Mouse (Mus musculus): ENCODE results near the gene Dgka.
"Not testable (repeated sequence)": the region's sequence is repeated elsewhere in the genome, so short reads cannot be mapped to it uniquely, and the experiment has no call there.

Gene Dgka

DNA sequence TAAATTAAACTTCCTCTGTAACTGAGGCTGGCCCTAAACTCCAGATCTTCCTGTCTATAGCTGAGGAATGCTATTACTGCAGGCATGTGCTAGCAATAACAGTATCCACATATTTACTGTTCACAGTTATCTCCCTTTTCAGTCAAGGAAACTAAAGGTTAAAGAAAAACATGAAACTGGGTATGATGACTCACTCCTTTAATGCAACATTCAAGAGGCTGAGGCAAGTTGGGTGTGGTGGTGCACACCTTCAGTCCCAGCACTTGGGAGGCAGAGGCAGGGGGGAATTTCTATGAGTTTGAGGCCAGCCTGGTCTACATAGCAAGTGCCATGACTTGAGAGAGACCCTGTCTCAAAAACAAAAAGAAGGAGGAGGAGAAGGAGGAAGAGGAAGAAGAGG lies 12.7 kb downstream of the Dgka start:
- DNase-seq (ENCODE audit: low spot score in 2 of 2): no peak

DNA sequence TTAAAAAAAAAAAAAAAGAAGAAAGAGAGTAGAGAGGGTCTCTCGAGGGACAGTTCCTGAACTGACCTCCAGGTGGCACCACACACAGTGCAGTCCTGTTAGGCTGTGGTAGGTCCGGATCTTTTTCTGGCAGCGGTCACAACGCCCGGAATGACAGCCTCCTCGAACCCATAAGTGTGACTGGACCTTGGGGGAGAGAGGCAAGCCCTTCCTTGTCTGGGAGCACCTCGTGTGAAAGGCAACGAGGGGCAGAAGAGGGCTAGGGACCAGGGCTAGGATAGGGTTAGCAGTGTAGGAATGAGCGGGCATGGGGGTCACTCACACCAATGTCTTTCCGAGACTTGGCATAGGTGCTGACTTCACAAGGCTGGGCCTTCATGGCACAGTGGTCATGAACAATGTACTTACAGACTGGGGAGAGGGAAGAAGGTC lies 13.6 kb downstream of the Dgka start:
- DNase-seq (ENCODE audit: low spot score in 2 of 2): peak; percentile 74 to 89

- no peak for DNase-seq (ENCODE audit: low spot score in 2 of 2)
Measured at GRCm38 (mm10) chr10:128728059-128728458, 16.6 kb downstream of the Dgka start.

GRCm38 (mm10) chr10:128725466-128725865 lies 19.2 kb downstream of the Dgka start:
- DNase-seq (ENCODE audit: low spot score in 2 of 2): not testable (repeated sequence)

DNA sequence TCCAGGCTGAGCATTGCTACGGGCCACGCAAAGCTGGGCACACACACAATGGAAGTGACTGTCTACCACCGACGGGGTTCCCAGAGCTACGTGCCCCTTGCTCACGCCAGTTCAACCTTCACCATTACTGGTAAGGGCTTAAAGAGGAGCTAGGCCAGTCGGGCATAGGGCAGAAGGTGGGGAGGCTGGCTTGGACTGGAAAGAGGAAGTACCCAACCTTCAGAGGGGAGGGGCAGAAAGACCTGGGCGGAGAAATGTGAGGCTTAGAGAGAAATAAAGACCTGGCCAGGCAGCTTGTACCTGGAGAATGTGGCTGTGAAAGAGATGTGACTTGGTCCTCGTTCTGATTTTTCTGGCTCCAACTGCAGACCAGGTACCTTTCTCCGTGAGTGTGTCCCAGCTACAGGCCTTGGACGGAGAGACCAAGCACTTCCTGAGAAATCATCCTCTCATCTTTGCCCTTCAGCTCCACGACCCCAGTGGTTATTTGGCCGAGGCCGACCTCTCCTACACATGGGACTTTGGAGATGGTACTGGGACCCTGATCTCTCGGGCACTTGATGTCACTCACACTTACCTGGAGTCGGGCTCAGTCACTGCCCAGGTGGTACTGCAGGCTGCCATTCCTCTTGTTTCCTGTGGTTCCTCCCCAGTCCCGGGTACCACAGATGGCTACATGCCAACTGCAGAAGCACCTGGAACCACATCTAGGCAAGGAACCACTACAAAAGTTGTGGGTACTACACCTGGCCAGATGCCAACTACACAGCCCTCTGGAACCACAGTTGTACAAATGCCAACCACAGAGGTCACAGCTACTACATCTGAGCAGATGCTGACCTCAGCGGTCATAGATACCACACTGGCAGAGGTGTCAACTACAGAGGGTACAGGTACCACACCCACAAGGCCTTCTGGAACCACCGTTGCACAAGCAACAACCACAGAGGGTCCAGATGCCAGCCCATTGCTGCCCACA lies 28.8 kb downstream of the Dgka start:
- peak; percentile 35 to 76 for DNase-seq (ENCODE audit: low spot score in 2 of 2)

DNA sequence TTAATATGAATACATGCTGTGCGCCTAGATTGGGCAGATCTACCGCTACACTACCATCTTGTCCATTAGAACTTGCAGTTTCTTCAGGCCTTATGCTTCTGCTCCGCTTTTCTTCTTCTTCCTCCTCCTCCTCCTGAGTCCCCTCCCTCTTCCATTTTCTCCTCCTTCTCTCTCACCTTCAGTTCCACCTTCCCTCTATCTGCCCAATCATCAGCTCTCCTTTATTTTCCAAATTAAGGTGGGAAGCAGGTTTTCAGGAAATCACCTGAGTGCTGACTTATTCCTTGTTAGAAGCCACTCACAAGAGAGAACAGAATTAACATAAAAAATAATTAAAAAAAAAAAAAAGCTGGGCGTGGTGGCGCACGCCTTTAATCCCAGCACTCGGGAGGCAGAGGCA lies 33.3 kb downstream of the Dgka start:
- DNase-seq (ENCODE audit: low spot score in 2 of 2): not testable (repeated sequence)

GRCm38 (mm10) chr10:128705317-128705693 lies 39.4 kb downstream of the Dgka start:
- DNase-seq (ENCODE audit: low spot score in 2 of 2): peak in 1 of 2 experiments; percentile 70

DNA sequence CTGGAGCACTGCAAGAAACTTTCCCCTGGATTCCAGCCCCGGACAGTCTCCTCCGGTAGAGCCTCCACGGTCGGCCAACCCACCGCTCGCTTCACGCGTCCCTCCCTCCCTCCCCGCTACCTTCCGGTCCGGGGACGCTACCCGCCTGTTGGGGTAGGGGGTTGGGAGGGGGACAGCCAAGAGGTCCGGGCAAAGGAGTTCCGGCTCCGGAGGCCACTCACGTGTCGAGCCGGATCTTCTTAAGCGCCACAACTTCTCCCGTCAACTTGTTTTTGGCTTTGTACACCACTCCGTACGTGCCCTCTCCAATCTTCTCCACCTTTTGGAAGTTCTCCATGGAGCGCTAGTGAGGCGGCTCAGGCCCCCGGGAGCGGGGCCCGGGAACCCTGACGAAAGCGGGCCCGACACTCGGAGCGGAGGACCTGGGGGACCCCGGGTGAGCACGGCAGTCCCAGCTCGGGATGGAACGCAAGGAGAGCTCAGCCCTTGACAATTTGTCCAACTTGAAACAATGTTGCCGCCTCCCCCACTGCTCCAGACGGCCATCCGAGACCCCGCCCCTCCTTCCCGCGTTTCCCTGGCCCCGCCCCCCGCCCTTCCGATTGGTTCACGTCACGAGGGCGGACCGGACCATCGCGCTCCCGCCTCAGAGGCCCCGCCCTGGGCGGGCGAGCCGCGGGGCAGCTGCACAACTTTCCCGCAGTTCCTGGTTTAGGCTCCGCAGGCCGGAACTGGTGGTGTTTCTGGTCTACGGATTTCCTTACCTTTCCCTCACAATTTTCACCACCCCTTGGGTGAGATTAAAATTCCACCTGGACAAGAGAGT lies 40.0 kb downstream of the Dgka start, which contains the start of gene Cdk2:
TSS of gene Cdk2 (minus strand) at position 541 of the 826 bp plus-strand sequence.
- DNase-seq (ENCODE audit: low spot score in 2 of 2): peak; percentile 93 to 96

DNA sequence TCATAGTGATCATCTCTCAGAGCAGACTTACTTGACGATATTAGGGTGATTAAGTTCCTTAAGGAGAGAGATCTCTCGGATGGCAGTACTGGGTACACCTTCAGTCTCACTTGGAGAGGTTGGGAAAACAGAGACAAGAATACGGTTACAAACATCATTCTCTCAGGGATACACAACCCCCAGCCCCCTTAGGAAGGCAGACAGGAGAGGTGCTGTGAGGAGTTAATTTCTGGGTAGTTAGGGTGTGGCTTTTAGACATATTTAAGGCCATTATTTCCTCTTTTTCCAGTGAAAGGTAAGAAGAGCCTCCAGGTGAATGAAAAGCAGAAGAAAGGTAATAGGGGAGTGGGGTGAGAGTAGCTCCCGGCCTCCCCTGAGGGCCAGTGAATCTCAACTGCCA lies 40.8 kb downstream of the Dgka start, which contains the start of gene Pmel:
TSS of gene Pmel (plus strand) at position 301 of the 400 bp plus-strand sequence.
- no peak for DNase-seq (ENCODE audit: low spot score in 2 of 2)

DNA sequence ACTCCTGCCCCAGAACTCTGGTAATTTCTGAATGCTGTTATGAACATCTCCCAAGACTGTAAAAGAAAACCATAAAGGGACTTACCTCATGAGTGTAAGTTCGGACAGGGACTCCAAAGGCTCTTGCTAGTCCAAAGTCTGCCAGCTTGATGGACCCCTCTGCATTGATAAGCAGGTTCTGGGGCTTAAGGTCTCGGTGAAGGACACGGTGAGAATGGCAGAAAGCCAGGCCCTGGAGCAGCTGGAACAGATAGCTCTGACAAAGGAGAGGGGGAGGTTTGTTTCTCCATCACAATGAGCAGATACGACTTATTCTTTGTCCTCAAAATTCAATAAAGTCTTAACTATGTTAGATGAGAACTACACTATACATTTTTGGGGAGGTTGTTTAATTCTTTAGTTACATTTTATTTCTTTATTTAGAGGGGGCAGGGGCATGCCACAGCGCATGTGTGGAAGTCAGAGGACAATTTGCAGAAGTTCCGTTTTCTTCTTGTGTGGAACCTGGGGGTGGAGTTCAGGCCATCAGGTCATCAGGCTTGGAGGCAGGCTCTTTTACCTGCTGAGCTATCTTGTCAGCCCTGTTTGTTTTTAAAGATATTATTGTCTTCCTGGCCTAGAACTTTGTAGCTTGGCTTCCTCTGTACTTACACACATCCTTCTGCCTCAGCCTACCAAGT lies 42.2 kb downstream of the Dgka start:
- no peak for DNase-seq (ENCODE audit: low spot score in 2 of 2)

GRCm38 (mm10) chr10:128700712-128701111 lies 43.9 kb downstream of the Dgka start:
- no peak for DNase-seq (ENCODE audit: low spot score in 2 of 2)

GRCm38 (mm10) chr10:128699611-128700010 lies 45.0 kb downstream of the Dgka start:
- DNase-seq (ENCODE audit: low spot score in 2 of 2): no peak

DNA sequence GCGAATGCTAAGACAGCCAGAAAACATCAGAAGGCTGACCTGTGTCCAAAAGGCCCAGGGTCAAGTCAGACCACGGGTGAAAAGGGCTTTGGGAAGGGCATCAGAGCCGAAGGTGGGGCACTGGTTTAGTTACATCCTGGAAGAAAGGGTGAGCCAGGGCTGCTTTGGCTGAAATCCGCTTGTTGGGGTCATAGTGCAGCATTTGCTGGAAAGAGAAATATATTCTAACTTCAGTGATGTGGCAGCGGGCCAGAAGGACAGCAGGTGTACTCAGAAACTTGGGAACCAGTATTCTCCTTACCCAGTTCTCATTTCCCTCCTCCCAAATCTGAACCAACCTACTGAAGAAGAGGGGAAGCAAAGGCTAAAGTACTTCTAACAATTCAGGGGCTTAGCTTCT lies 45.6 kb downstream of the Dgka start:
- no peak for DNase-seq (ENCODE audit: low spot score in 2 of 2)

DNA sequence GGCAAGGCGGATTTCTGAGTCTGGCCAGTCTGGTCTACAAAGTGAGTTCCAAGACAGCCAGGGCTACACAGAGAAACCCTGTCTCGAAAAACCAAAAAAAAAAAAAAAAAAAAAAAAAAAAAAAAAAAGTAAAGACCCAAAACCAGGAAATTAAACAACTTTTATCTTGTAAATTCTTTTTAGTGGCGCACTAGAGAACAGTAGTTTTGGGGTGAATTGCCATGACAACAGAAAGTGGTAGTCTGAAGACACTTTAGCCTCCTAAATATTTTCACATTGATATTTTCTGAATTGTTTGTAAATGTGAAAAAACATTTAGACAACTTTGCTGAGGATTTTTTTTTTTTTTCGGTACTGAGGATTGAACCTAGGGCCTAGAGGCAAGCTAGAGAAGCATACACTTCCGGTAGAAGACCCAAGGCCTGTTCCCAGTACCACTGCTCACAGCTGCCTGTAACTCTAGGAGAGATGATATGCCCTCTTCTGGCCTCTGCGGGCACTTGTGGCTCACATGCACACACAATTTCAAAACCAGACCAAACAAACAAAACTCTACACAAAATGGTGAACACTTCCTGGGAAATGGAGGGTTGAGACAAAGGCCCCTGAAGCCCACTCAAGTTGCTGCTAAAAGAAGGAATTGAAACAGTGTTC lies 47.5 kb downstream of the Dgka start:
- DNase-seq (ENCODE audit: low spot score in 2 of 2): no peak

DNA sequence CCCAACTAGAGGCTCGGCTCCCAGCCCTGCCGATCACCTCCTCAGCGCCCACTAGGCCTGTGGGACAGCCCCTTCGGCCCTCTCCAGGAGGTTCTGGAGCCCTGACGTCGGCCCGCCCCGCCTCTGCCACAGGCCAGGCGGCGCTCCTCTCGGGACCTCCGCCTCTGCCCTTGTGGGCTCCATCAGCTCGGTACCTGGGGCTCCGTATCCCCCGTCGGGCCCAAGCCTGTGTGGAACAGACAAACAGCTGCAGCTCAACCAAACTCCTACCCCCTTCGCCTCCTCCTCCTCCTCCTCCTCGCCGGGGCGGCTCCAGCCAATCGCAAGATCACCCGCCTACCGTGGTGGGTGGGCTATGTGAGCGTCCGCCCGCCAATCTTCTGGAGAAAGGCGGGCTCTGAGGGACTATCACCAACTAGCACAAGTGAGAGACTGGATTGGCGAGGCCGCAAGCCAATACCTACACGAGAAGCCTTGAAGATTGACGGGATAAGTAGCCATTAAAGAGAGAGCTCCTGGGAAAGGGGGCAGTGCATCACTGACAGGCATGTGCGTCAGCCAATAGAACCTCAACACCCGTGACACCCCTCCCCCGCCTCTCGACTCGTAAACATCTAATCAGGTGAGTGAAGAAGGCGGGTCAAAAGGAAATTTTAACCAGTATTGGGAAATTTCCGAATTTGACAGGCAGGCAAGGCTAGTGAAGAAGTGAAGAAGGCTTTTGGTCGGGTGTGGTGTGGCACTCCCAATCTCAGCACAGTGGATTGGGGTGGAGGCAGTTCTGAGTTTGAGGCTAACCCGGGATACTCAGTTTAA lies 48.5 kb downstream of the Dgka start, which contains the start of gene Rab5b:
TSS of gene Rab5b (minus strand) at position 273 of the 816 bp plus-strand sequence.
- DNase-seq (ENCODE audit: low spot score in 2 of 2): peak; percentile 94 to 96

DNA sequence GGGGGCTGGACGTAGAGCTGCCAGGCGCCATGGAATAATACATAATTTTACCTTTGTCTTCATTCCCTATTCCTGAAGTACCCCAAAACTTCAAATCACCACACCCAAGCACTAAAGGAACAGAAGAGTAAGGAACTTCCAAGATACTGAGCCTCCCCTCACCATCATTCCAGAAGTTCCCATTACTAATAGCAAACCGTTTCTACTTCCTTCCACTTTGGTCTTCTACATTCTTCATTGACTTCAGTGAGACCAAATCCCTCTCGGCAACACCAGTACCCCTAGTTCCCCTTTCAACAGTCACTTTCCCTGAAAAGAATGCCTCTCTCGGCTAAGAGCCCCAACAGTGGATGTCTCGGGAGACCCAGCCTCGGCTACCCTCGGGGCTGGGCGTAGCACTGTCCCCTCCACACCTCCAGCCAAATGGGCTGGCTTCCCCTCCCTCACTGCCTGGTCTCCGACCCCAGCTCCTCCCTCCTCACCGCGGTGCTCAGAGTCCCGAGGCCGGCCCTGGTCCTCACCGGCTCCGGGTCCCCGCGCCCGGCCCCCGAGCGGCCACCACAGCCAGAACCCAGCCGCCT lies 49.2 kb downstream of the Dgka start:
- no peak for DNase-seq (ENCODE audit: low spot score in 2 of 2)

DNA sequence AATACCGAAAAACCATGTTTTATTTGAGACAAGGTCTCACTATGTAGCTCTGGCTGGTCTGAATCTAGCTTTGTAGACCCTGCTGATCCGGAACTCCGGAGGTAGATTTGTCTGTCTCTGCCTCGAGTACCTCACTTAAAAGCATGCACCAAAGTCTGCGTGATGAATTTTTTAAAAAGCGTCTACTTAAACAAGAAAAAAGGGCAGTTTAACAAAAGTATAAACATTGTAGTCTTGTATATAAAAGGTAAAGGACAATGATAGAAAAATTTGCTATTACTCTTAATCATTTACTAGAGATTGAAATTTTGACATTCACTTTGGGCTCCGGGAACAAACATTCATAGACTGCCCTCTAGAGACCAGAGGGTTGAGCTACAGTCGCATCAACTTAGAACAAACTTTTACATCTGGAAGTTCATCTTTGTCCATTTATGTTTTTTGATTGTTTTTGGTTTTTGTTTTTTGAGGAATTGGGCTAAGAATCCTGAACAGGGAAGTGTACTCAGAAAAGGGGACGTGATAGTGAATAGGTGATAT lies 70.1 kb downstream of the Dgka start:
- DNase-seq (ENCODE audit: low spot score in 2 of 2): no peak

DNA sequence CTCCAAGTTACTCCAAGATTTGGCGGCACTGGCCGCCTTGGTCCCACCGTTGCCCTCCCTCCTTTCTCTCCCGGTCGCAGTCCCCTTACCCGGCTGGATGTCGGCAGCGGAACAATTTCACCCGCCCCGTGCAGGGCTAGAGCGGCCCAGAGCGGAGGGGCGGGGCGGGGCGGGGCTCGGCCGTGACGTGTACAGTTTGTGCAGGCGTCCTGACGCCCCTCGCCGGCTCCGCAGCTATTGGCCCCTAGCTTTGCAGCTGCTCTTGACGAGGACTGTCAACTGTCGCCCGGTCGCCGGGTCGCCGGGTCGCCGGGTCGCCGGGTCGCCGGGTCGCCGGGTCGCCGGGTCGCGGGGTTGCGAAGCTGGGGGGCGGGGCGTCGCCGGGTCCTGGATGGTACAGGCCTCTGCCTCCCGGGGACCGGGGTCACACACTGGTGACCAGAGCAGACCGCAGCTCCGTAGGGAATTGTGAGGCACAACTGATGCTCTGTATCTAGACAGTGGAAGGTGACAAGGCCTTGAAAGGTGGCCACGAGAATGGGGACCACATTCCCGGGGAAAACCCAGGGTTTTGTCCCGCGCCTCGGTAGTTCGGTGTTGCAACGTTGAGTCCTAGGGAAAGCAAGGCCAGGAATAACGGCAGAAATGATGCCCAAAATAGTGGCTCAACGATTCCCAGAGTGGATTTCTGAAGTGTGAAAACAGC lies 70.7 kb downstream of the Dgka start, which contains the start of gene Suox:
TSS of gene Suox (minus strand) at position 311 of the 706 bp plus-strand sequence.
- peak; percentile 77 to 89 for DNase-seq (ENCODE audit: low spot score in 2 of 2)

- DNase-seq (ENCODE audit: low spot score in 2 of 2): no peak
Measured at GRCm38 (mm10) chr10:128671148-128671547, 73.5 kb downstream of the Dgka start.
